Mouse (Mus musculus): ENCODE measurements at regions not wholly inside any gene's neighbourhood (a gene's known extent, or its start where the extent isn't known, plus 50 kb on each side); places are given as distances from the start of the nearest gene placed in this dataset.

DNA sequence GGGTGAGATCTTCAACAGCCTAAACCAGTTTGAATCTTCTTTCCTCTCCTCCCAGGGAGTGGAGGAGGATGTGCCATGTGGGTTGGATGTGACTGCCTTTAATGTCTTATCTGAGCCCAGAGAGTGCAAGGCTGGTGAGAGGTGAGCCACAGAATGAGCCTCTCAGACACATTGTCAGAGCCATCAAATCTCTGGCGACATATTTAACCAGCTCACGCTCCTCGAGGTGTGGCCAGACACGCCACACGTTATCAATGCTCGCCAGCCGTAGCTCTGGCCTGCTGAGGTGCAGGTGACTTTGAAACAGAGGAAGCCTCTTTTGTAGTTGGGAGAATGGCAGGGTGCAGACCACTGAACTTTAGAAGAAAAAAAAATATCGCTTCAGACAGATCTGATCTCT, 463.5 kb upstream of the Kcnab2 start:
- no peak for TF ChIP-seq CTCF (IDR thresholded peaks at IDR 0.05; ENCODE audit: low read depth, low read length)
- no peak for TF ChIP-seq EP300 (IDR thresholded peaks at IDR 0.05; ENCODE audit: insufficient read depth, low read depth, low read length)
- TF ChIP-seq POLR2A (IDR thresholded peaks at IDR 0.05; ENCODE audit: insufficient read depth, low read length) = no peak

Data from ES-Bruce4 (cell line).